Mouse (Mus musculus): Measurements from ENCODE around the gene Rundc3a. TPM values are rescaled to one million over a fixed set of nuclear protein-coding genes. Genes with fewer than 3 reads are reported as not detected.

The Rundc3a gene
- polyA plus RNA-seq, 1 experiment from 2014 or later: 1.7 TPM

GRCm38 (mm10) chr11:102411061-102411460, 17.9 kb downstream of the Rundc3a start:
- no peak overlapping the region for H3K4me3 ChIP-seq
- no peak overlapping the region for H3K9ac ChIP-seq
- H3K4me1 ChIP-seq (replicated peaks): peaks cover 20% of the 10 kb centered on the region
- H3K9me3 ChIP-seq (replicated peaks): no peaks in the 10 kb centered on the region
- H3K27me3 ChIP-seq (replicated peaks): no peaks in the 10 kb centered on the region
- H3K36me3 ChIP-seq: no peaks in the 10 kb centered on the region
- H3K4me2 ChIP-seq: no peak overlapping the region
- no peak overlapping the region for H3K27ac ChIP-seq (ENCODE audit: poor library complexity, severe bottlenecking)
- no peak for ATAC-seq (ENCODE audit: insufficient number of reproducible peaks, low FRiP score)
- 76% methylated on average over 3 of the region's 3 CpGs for WGBS

- H3K27ac ChIP-seq (ENCODE audit: poor library complexity, severe bottlenecking): no peak overlapping the region
- H3K4me1 ChIP-seq (replicated peaks): peaks cover 15% of the 10 kb centered on the region
- no peaks in the 10 kb centered on the region for H3K36me3 ChIP-seq
- H3K9me3 ChIP-seq (replicated peaks): no peaks in the 10 kb centered on the region
- H3K27me3 ChIP-seq (replicated peaks): no peaks in the 10 kb centered on the region
- WGBS: 8% methylated on average over 11 of the region's 11 CpGs
- H3K9ac ChIP-seq: no peak overlapping the region
- no peak for ATAC-seq (ENCODE audit: insufficient number of reproducible peaks, low FRiP score)
- H3K4me2 ChIP-seq: 0 out of 2 replicates have a peak overlapping the region, but pooled peaks have one; percentile 18
- no peak overlapping the region for H3K4me3 ChIP-seq
These were observed 18.5 kb downstream of the Rundc3a start for GRCm38 (mm10) chr11:102411704-102412103.

- H3K9ac ChIP-seq: no peak overlapping the region; the same call in 1 of the 2 replicates
- WGBS: 71% methylated on average over 8 of the region's 8 CpGs
- H3K4me1 ChIP-seq (replicated peaks): peaks cover 15% of the 10 kb centered on the region
- H3K4me3 ChIP-seq: no peak overlapping the region
- H3K4me2 ChIP-seq: no peak overlapping the region
- no peak for ATAC-seq (ENCODE audit: insufficient number of reproducible peaks, low FRiP score)
- H3K9me3 ChIP-seq (replicated peaks): no peaks in the 10 kb centered on the region
- H3K27me3 ChIP-seq (replicated peaks): no peaks in the 10 kb centered on the region
- no peaks in the 10 kb centered on the region for H3K36me3 ChIP-seq
- no peak overlapping the region for H3K27ac ChIP-seq (ENCODE audit: poor library complexity, severe bottlenecking)
These were observed 19.9 kb downstream of the Rundc3a start for GRCm38 (mm10) chr11:102413059-102413458.

GRCm38 (mm10) chr11:102415034-102415802, 22.0 kb downstream of the Rundc3a start:
- H3K9me3 ChIP-seq (replicated peaks): no peaks in the 10 kb centered on the region
- peaks cover 8% of the 10 kb centered on the region; the same call in 1 of the 2 replicates for H3K4me1 ChIP-seq (replicated peaks)
- H3K9ac ChIP-seq: no peak overlapping the region
- 72% methylated on average over 10 of the region's 10 CpGs for WGBS
- H3K27me3 ChIP-seq (replicated peaks): no peaks in the 10 kb centered on the region
- ATAC-seq (ENCODE audit: insufficient number of reproducible peaks, low FRiP score): no peak
- H3K27ac ChIP-seq (ENCODE audit: poor library complexity, severe bottlenecking): no peak overlapping the region
- H3K36me3 ChIP-seq: no peaks in the 10 kb centered on the region
- no peak overlapping the region for H3K4me2 ChIP-seq
- H3K4me3 ChIP-seq: no peak overlapping the region

- Histone ChIP-seq H3K36me3 (no peaks in the 10 kb centered on the region), H3K9me3 (replicated peaks) (no peaks in the 10 kb centered on the region), H3K4me1 (replicated peaks) (no peaks in the 10 kb centered on the region), H3K9ac (no peak overlapping the region), H3K4me3 (no peak overlapping the region), H3K27ac (ENCODE audit: poor library complexity, severe bottlenecking) (no peak overlapping the region), H3K4me2 (no peak overlapping the region), H3K27me3 (replicated peaks) (no peaks in the 10 kb centered on the region)
- no peak for ATAC-seq (ENCODE audit: insufficient number of reproducible peaks, low FRiP score)
- 70% methylated on average over 1 of the region's 1 CpGs for WGBS
These were observed 24.0 kb downstream of the Rundc3a start for GRCm38 (mm10) chr11:102417160-102417559.

- Histone ChIP-seq H3K4me2 (no peak overlapping the region), H3K9me3 (replicated peaks) (no peaks in the 10 kb centered on the region)
- ATAC-seq (ENCODE audit: insufficient number of reproducible peaks, low FRiP score): no peak
These were observed 25.7 kb downstream of the Rundc3a start for GRCm38 (mm10) chr11:102418887-102419286.

GRCm38 (mm10) chr11:102421559-102421958, 28.4 kb downstream of the Rundc3a start:
- no peak for ATAC-seq (ENCODE audit: insufficient number of reproducible peaks, low FRiP score)
- WGBS: 68% methylated on average over 8 of the region's 8 CpGs
- H3K4me1 ChIP-seq (replicated peaks): no peaks in the 10 kb centered on the region

More at GRCm38 (mm10) chr11:102418887-102419286, 25.7 kb downstream of the Rundc3a start:
- H3K27me3 ChIP-seq (replicated peaks): no peaks in the 10 kb centered on the region
- no peaks in the 10 kb centered on the region for H3K36me3 ChIP-seq
- H3K9ac ChIP-seq: no peak overlapping the region
- H3K4me3 ChIP-seq: no peak overlapping the region
- H3K4me1 ChIP-seq (replicated peaks): no peaks in the 10 kb centered on the region
- no peak overlapping the region for H3K27ac ChIP-seq (ENCODE audit: poor library complexity, severe bottlenecking)

GRCm38 (mm10) chr11:102424666-102425065, 31.5 kb downstream of the Rundc3a start:
- no peaks in the 10 kb centered on the region for H3K27me3 ChIP-seq (replicated peaks)
- no peaks in the 10 kb centered on the region for H3K36me3 ChIP-seq
- 71% methylated on average over 6 of the region's 6 CpGs for WGBS
- no peak overlapping the region for H3K4me3 ChIP-seq
- H3K9ac ChIP-seq: no peak overlapping the region
- H3K9me3 ChIP-seq (replicated peaks): no peaks in the 10 kb centered on the region
- H3K4me2 ChIP-seq: no peak overlapping the region
- no peak for ATAC-seq (ENCODE audit: insufficient number of reproducible peaks, low FRiP score)
- no peak overlapping the region for H3K27ac ChIP-seq (ENCODE audit: poor library complexity, severe bottlenecking)
- H3K4me1 ChIP-seq (replicated peaks): peaks cover 5% of the 10 kb centered on the region

More at GRCm38 (mm10) chr11:102421559-102421958, 28.4 kb downstream of the Rundc3a start:
- no peaks in the 10 kb centered on the region for H3K9me3 ChIP-seq (replicated peaks)
- H3K4me2 ChIP-seq: no peak overlapping the region
- no peak overlapping the region for H3K9ac ChIP-seq
- H3K27me3 ChIP-seq (replicated peaks): no peaks in the 10 kb centered on the region
- no peaks in the 10 kb centered on the region for H3K36me3 ChIP-seq
- H3K4me3 ChIP-seq: no peak overlapping the region
- no peak overlapping the region for H3K27ac ChIP-seq (ENCODE audit: poor library complexity, severe bottlenecking)

GRCm38 (mm10) chr11:102425555-102426316, 32.5 kb downstream of the Rundc3a start:
- Histone ChIP-seq H3K9me3 (replicated peaks) (no peaks in the 10 kb centered on the region), H3K4me1 (replicated peaks) (peaks cover 8% of the 10 kb centered on the region), H3K4me3 (no peak overlapping the region), H3K4me2 (no peak overlapping the region), H3K9ac (no peak overlapping the region), H3K36me3 (no peaks in the 10 kb centered on the region), H3K27me3 (replicated peaks) (no peaks in the 10 kb centered on the region), H3K27ac (ENCODE audit: poor library complexity, severe bottlenecking) (no peak overlapping the region)
- 70% methylated on average over 8 of the region's 8 CpGs for WGBS
- no peak for ATAC-seq (ENCODE audit: insufficient number of reproducible peaks, low FRiP score)

- peak overlapping the region; percentile 72; the same call in 1 of the 2 replicates for H3K4me3 ChIP-seq
- peaks cover 26% of the 10 kb centered on the region for H3K4me1 ChIP-seq (replicated peaks)
- no peak overlapping the region for H3K27ac ChIP-seq (ENCODE audit: poor library complexity, severe bottlenecking)
- H3K9me3 ChIP-seq (replicated peaks): no peaks in the 10 kb centered on the region
- peak overlapping the region; percentile 84 for H3K4me2 ChIP-seq
- ATAC-seq (ENCODE audit: insufficient number of reproducible peaks, low FRiP score): no peak
- H3K9ac ChIP-seq: peak overlapping the region; percentile 47; the same call in 1 of the 2 replicates
- no peaks in the 10 kb centered on the region for H3K27me3 ChIP-seq (replicated peaks)
- WGBS: 57% methylated on average over 8 of the region's 8 CpGs
- 0 out of 2 replicates have a peak, but pooled peaks cover 10% of the 10 kb centered on the region for H3K36me3 ChIP-seq
These were observed 35.9 kb downstream of the Rundc3a start for GRCm38 (mm10) chr11:102428981-102429540.

GRCm38 (mm10) chr11:102429551-102429950, 36.3 kb downstream of the Rundc3a start:
- 29% methylated on average over 3 of the region's 3 CpGs for WGBS
- Histone ChIP-seq H3K9me3 (replicated peaks) (no peaks in the 10 kb centered on the region), H3K9ac (peak overlapping the region; percentile 71), H3K27ac (ENCODE audit: poor library complexity, severe bottlenecking) (peak overlapping the region; percentile 13), H3K4me2 (peak overlapping the region; percentile 84), H3K4me3 (peak overlapping the region; percentile 72), H3K36me3 (peaks cover 13% of the 10 kb centered on the region; the same call in 1 of the 2 replicates), H3K27me3 (replicated peaks) (no peaks in the 10 kb centered on the region), H3K4me1 (replicated peaks) (peaks cover 26% of the 10 kb centered on the region)
- ATAC-seq (ENCODE audit: insufficient number of reproducible peaks, low FRiP score): no peak
